Mouse (Mus musculus) ES-Bruce4 (cell line): Measurements from ENCODE around the gene Ripply2.

Experiments
- CTCF ChIP-seq: IDR thresholded peaks from one replicate; pipeline ENCODE4 v1.8.1; 2011; ENCODE audit warnings: low read depth, low read length
- POLR2A ChIP-seq: IDR thresholded peaks from one replicate; pipeline ENCODE4 v1.8.1; 2011; ENCODE audit warnings: low read length; ENCODE audit not compliant: insufficient read depth

GRCm38 (mm10) chr9:86989822-86990221 is 25.5 kb upstream of the Ripply2 start:
- no peak for TF ChIP-seq POLR2A
- TF ChIP-seq CTCF = no peak
